Mouse (Mus musculus): ENCODE results near the gene Egfl8.

DNA sequence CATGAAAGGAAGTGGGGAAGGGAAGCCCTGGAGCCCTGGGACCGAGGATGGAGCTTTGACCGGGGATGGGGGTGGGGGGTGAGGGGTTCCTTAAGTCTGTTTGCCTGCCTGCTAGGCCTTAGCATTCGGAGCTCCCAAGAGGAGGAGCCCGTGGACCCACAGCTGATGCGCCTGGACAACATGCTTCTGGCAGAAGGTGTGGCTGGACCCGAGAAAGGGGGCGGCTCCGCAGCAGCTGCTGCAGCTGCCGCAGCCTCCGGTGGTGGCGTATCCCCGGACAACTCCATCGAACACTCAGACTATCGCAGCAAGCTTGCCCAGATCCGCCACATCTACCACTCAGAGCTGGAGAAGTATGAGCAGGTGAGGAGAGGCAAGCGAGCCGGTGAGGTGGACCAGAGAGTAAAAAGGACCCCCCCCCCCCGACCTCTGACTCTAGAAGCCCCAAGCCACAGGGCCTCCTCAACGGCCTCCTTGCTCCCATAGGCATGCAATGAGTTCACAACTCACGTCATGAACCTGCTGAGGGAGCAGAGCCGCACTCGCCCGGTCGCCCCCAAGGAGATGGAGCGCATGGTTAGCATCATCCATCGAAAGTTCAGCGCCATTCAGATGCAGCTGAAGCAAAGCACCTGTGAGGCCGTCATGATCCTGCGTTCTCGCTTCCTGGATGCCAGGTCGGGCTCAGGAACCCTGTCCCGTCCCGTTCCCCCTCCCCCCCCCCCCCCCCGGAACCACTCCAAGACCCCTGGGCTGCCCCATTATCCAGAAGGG lies 21.8 kb downstream of the Egfl8 start:
- TF ChIP-seq CTCF (IDR thresholded peaks at IDR 0.05; ENCODE audit: low read depth) (no peak), EP300 (IDR thresholded peaks at IDR 0.05; ENCODE audit: low read depth) (no peak)

All from liver, embryonic 14.5 days (tissue).